Mouse (Mus musculus): ENCODE results near the gene Chil6. TPM values are rescaled to one million over a fixed set of nuclear protein-coding genes. Genes with fewer than 3 reads are reported as not detected.
A peak's percentile ranks its signal among the peaks of the same experiment; 100 is the strongest.

Chil6 gene
- not detected in 2 replicates for polyA plus RNA-seq (2015; fragmentation: Nextera tagmentation; extraction: Ambion mirVana)

GRCm38 (mm10) chr3:106406082-106406481 lies at the start of gene Chil6:
TSS of gene Chil6 (minus strand) at chr3:106406182.
- H3K4me1 ChIP-seq, result no peaks in the 10 kb centered on the region
- no peaks in the 10 kb centered on the region for H3K27me3 ChIP-seq (replicated peaks)
- no peak within 1 kb of the TSS for H3K9ac ChIP-seq (replicated peaks)
- H3K4me2 ChIP-seq, result no peak within 1 kb of the TSS
- H3K4me3 ChIP-seq (replicated peaks), result no peak within 1 kb of the TSS
- no peaks in the 10 kb centered on the region for H3K36me3 ChIP-seq
- H3K9me3 ChIP-seq (replicated peaks), result no peaks in the 10 kb centered on the region
- ATAC-seq (ENCODE audit: low FRiP score), result no peak
- no peak within 1 kb of the TSS for H3K27ac ChIP-seq (replicated peaks)

- Histone ChIP-seq H3K9me3 (replicated peaks) (no peaks in the 10 kb centered on the region), H3K27ac (replicated peaks) (no peak overlapping the region), H3K4me1 (no peaks in the 10 kb centered on the region), H3K9ac (replicated peaks) (no peak overlapping the region), H3K36me3 (no peaks in the 10 kb centered on the region), H3K4me3 (replicated peaks) (no peak overlapping the region), H3K27me3 (replicated peaks) (no peaks in the 10 kb centered on the region), H3K4me2 (no peak overlapping the region)
- WGBS, result 82% methylated on average over 4 of the region's 4 CpGs
- no peak for ATAC-seq (ENCODE audit: low FRiP score)
Observed at GRCm38 (mm10) chr3:106452616-106453015, 46.6 kb upstream of the Chil6 start.

GRCm38 (mm10) chr3:106449567-106449966 lies 43.6 kb upstream of the Chil6 start:
- Histone ChIP-seq H3K9ac (replicated peaks) (no peak overlapping the region), H3K4me3 (replicated peaks) (no peak overlapping the region), H3K4me1 (no peaks in the 10 kb centered on the region), H3K27ac (replicated peaks) (no peak overlapping the region), H3K4me2 (no peak overlapping the region), H3K36me3 (no peaks in the 10 kb centered on the region), H3K9me3 (replicated peaks) (no peaks in the 10 kb centered on the region), H3K27me3 (replicated peaks) (no peaks in the 10 kb centered on the region)
- 83% methylated on average over 4 of the region's 4 CpGs for WGBS
- no peak for ATAC-seq (ENCODE audit: low FRiP score)

- Histone ChIP-seq H3K4me3 (replicated peaks) (no peak overlapping the region), H3K4me1 (no peaks in the 10 kb centered on the region), H3K9me3 (replicated peaks) (no peaks in the 10 kb centered on the region), H3K4me2 (no peak overlapping the region), H3K27me3 (replicated peaks) (no peaks in the 10 kb centered on the region), H3K36me3 (no peaks in the 10 kb centered on the region), H3K27ac (replicated peaks) (no peak overlapping the region), H3K9ac (replicated peaks) (no peak overlapping the region)
- ATAC-seq (ENCODE audit: low FRiP score), result no peak
Observed at GRCm38 (mm10) chr3:106448995-106449394, 43.0 kb upstream of the Chil6 start.

GRCm38 (mm10) chr3:106448571-106448970 lies 42.6 kb upstream of the Chil6 start:
- no peaks in the 10 kb centered on the region for H3K36me3 ChIP-seq
- H3K9me3 ChIP-seq (replicated peaks), result no peaks in the 10 kb centered on the region
- no peak overlapping the region for H3K9ac ChIP-seq (replicated peaks)
- H3K27ac ChIP-seq (replicated peaks), result no peak overlapping the region
- H3K4me1 ChIP-seq, result no peaks in the 10 kb centered on the region
- ATAC-seq (ENCODE audit: low FRiP score), result peak; percentile 74
- no peak overlapping the region for H3K4me3 ChIP-seq (replicated peaks)
- H3K27me3 ChIP-seq (replicated peaks), result no peaks in the 10 kb centered on the region
- H3K4me2 ChIP-seq, result no peak overlapping the region

Other genes starting within 250 kb of the Chil6 start
- gene Chil3, start 238.6 kb downstream of the Chil6 start, polyA plus RNA-seq (2015; fragmentation: Nextera tagmentation; extraction: Ambion mirVana), result 0.40 TPM in 1 of 2 replicates, not detected in the other
- gene Chil4, start 186.7 kb downstream of the Chil6 start, polyA plus RNA-seq (2015; fragmentation: Nextera tagmentation; extraction: Ambion mirVana), result 0.38 TPM in 1 of 2 replicates, not detected in the other
- 0.52 and 7.0 TPM in 2 replicates for gene Dennd2d, start 76.2 kb upstream of the Chil6 start, polyA plus RNA-seq (2015; fragmentation: Nextera tagmentation; extraction: Ambion mirVana)
- gene Dram2, start 141.6 kb upstream of the Chil6 start, polyA plus RNA-seq (2015; fragmentation: Nextera tagmentation; extraction: Ambion mirVana), result 65.5 and 68.5 TPM in 2 replicates
- 46.8 and 51.9 TPM in 2 replicates for gene Cept1, start 141.6 kb upstream of the Chil6 start, polyA plus RNA-seq (2015; fragmentation: Nextera tagmentation; extraction: Ambion mirVana)

All from neural tube, embryonic 15.5 days (tissue).